Mouse (Mus musculus): ENCODE data around the gene Olfr1378. TPM values are rescaled to one million over a fixed set of nuclear protein-coding genes. Genes with fewer than 3 reads are reported as not detected.

The Olfr1378 gene
- polyA plus RNA-seq, 1 experiment from 2014 or later = not detected

GRCm38 (mm10) chr11:50981667-50982066 lies 15.3 kb downstream of the Olfr1378 start, which contains the start of gene Olfr1377:
Gene Olfr1377, plus strand, starts transcription at chr11:50981967.
- DNase-seq (ENCODE audit: low spot score) = no peak

GRCm38 (mm10) chr11:51003296-51003695 lies 37.0 kb downstream of the Olfr1378 start, which contains the start of gene Olfr51:
Gene Olfr51, plus strand, starts transcription at chr11:51003596.
- no peaks in the 10 kb centered on the region for H3K36me3 ChIP-seq
- H3K9me3 ChIP-seq = no peaks in the 10 kb centered on the region
- H3K4me1 ChIP-seq (replicated peaks) = no peaks in the 10 kb centered on the region
- no peak within 1 kb of the TSS for H3K4me3 ChIP-seq
- no peak within 1 kb of the TSS for H3K27ac ChIP-seq
- no peak for DNase-seq (ENCODE audit: low spot score)
- H3K27me3 ChIP-seq (ENCODE audit: insufficient read depth, poor library complexity, severe bottlenecking) = no peaks in the 10 kb centered on the region
- 79% methylated on average over 5 of the region's 5 CpGs for WGBS

More at GRCm38 (mm10) chr11:50981667-50982066, 15.3 kb downstream of the Olfr1378 start, which contains the start of gene Olfr1377:
- no peaks in the 10 kb centered on the region for H3K9me3 ChIP-seq
- H3K27ac ChIP-seq = no peak within 1 kb of the TSS
- H3K36me3 ChIP-seq = no peaks in the 10 kb centered on the region
- H3K4me1 ChIP-seq (replicated peaks) = no peaks in the 10 kb centered on the region
- H3K4me3 ChIP-seq = no peak within 1 kb of the TSS
- H3K27me3 ChIP-seq (ENCODE audit: insufficient read depth, poor library complexity, severe bottlenecking) = no peaks in the 10 kb centered on the region
- WGBS = 65% methylated on average over 5 of the region's 5 CpGs

GRCm38 (mm10) chr11:51011821-51012220 lies 45.5 kb downstream of the Olfr1378 start:
- 88% methylated on average over 5 of the region's 5 CpGs for WGBS
- no peak for DNase-seq (ENCODE audit: low spot score)

GRCm38 (mm10) chr11:51013936-51014335 lies 47.6 kb downstream of the Olfr1378 start, which contains the start of gene Olfr54:
Gene Olfr54, plus strand, starts transcription at chr11:51014236.
- Histone ChIP-seq H3K4me1 (replicated peaks) (no peaks in the 10 kb centered on the region), H3K9me3 (no peaks in the 10 kb centered on the region), H3K27me3 (ENCODE audit: insufficient read depth, poor library complexity, severe bottlenecking) (no peaks in the 10 kb centered on the region), H3K4me3 (no peak within 1 kb of the TSS), H3K36me3 (no peaks in the 10 kb centered on the region), H3K27ac (no peak within 1 kb of the TSS)
- DNase-seq (ENCODE audit: low spot score) = no peak
- 76% methylated on average over 1 of the region's 1 CpGs for WGBS

More at GRCm38 (mm10) chr11:51011821-51012220, 45.5 kb downstream of the Olfr1378 start:
- no peak overlapping the region for H3K4me3 ChIP-seq
- no peaks in the 10 kb centered on the region for H3K9me3 ChIP-seq
- no peak overlapping the region for H3K27ac ChIP-seq
- H3K36me3 ChIP-seq = no peaks in the 10 kb centered on the region
- no peaks in the 10 kb centered on the region for H3K4me1 ChIP-seq (replicated peaks)
- H3K27me3 ChIP-seq (ENCODE audit: insufficient read depth, poor library complexity, severe bottlenecking) = no peaks in the 10 kb centered on the region

GRCm38 (mm10) chr11:51016341-51016740 lies 50.0 kb downstream of the Olfr1378 start:
- Histone ChIP-seq H3K4me3 (no peak overlapping the region), H3K27me3 (ENCODE audit: insufficient read depth, poor library complexity, severe bottlenecking) (no peaks in the 10 kb centered on the region), H3K36me3 (no peaks in the 10 kb centered on the region), H3K9me3 (no peaks in the 10 kb centered on the region), H3K4me1 (replicated peaks) (no peaks in the 10 kb centered on the region), H3K27ac (no peak overlapping the region)
- no peak for DNase-seq (ENCODE audit: low spot score)
- WGBS = 49% methylated on average over 2 of the region's 2 CpGs

Other genes with a start within 250 kb of the Olfr1378 start
- gene Zfp354c, start 138.8 kb upstream of the Olfr1378 start, polyA plus RNA-seq (2016; fragmentation: Nextera tagmentation; extraction: Ambion mirVana) = 24.6 and 28.6 TPM in 2 replicates
- 0.45 and 0.94 TPM in 2 replicates for gene Zfp879, start 125.0 kb upstream of the Olfr1378 start, polyA plus RNA-seq (2016; fragmentation: Nextera tagmentation; extraction: Ambion mirVana)
- gene Grm6, start 115.8 kb upstream of the Olfr1378 start, polyA plus RNA-seq (2016; fragmentation: Nextera tagmentation; extraction: Ambion mirVana) = not detected in 2 replicates
- 11.9 and 12.8 TPM in 2 replicates for gene Zfp454, start 78.9 kb upstream of the Olfr1378 start, polyA plus RNA-seq (2016; fragmentation: Nextera tagmentation; extraction: Ambion mirVana)
- gene Zfp2, start 50.4 kb upstream of the Olfr1378 start, polyA plus RNA-seq (2016; fragmentation: Nextera tagmentation; extraction: Ambion mirVana) = 27.0 and 27.8 TPM in 2 replicates
- 0.88 and 1.1 TPM in 2 replicates for gene Zfp354b, start 34.9 kb upstream of the Olfr1378 start, polyA plus RNA-seq (2016; fragmentation: Nextera tagmentation; extraction: Ambion mirVana)
- not detected in 2 replicates for gene 4933414I15Rik, start 22.8 kb upstream of the Olfr1378 start, polyA plus RNA-seq (2016; fragmentation: Nextera tagmentation; extraction: Ambion mirVana)
- gene Prop1, start 12.8 kb upstream of the Olfr1378 start, polyA plus RNA-seq (2016; fragmentation: Nextera tagmentation; extraction: Ambion mirVana) = not detected in 2 replicates
- not detected in 2 replicates for gene Olfr1377, start 15.4 kb downstream of the Olfr1378 start, polyA plus RNA-seq (2016; fragmentation: Nextera tagmentation; extraction: Ambion mirVana)
- gene Olfr51, start 37.1 kb downstream of the Olfr1378 start, polyA plus RNA-seq (2016; fragmentation: Nextera tagmentation; extraction: Ambion mirVana) = not detected in 2 replicates
- not detected in 2 replicates for gene Olfr54, start 47.7 kb downstream of the Olfr1378 start, polyA plus RNA-seq (2016; fragmentation: Nextera tagmentation; extraction: Ambion mirVana)
- gene Olfr1375, start 81.6 kb downstream of the Olfr1378 start, polyA plus RNA-seq (2016; fragmentation: Nextera tagmentation; extraction: Ambion mirVana) = not detected in 2 replicates
- gene Zfp354a, start 92.7 kb downstream of the Olfr1378 start, polyA plus RNA-seq (2016; fragmentation: Nextera tagmentation; extraction: Ambion mirVana) = 6.8 and 9.8 TPM in 2 replicates